Mouse (Mus musculus): ENCODE results near the gene Ccnb2. TPM values are rescaled to one million over a fixed set of nuclear protein-coding genes. Genes with fewer than 3 reads are reported as not detected.

Ccnb2 gene
- polyA plus RNA-seq, 1 experiment from 2014 or later: 161 TPM

GRCm38 (mm10) chr9:70382091-70382490, 39.3 kb downstream of the Ccnb2 start:
- Histone ChIP-seq H3K27ac (no peak overlapping the region), H3K9me3 (no peaks in the 10 kb centered on the region), H3K36me3 (peaks cover 30% of the 10 kb centered on the region), H3K4me3 (replicated peaks) (no peak overlapping the region), H3K9ac (no peak overlapping the region), H3K4me2 (no peak overlapping the region), H3K27me3 (replicated peaks) (no peaks in the 10 kb centered on the region), H3K4me1 (no peaks in the 10 kb centered on the region)
- ATAC-seq (ENCODE audit: insufficient read depth, low FRiP score, low read depth): no peak
- WGBS: 75% methylated on average over 12 of the region's 12 CpGs

DNA sequence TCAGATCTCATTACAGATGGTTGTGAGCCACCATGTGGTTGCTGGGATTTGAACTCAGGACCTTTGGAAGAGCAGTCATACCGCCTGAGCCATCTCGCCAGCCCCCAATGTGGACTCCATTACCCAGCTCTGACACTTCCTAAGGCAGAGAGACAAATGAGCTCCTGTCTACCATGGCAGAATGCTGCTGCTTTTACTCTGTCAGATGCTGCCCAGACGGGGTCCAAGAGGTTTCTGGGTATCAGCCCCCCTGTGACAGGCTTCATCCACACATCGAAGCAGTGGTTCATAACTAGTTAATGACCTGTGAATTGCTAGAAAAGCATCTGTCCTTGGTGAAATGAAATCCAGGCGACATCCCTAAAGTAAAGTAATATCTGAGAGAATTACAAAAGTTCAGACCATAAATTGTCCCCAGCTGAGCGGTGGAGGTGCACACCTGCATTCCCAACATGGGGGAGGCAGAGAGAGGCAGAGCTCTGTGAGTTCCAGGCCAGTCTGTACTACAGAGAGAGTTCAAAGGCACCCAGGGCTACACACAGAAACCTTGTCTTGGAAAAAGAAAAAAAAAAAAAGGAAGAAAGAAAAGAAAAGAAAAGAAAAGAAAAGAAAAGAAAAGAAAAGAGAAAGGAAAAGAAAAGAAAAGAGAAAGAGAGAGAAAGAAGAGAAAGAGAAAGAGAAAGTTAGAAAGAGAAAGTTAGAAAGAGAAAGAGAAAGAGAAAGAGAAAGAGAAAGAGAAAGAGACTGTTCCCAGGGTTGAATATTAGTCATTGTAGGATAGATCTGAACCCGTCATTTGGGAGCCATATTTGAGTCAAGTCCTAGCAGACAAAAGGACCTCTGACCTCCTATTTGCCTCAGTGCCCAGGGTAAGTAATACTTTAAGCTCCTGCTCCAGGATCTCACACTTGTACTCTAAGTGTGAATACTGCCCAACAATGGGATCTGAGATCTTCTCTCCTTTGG, 41.6 kb downstream of the Ccnb2 start:
- no peaks in the 10 kb centered on the region for H3K9me3 ChIP-seq
- WGBS: 80% methylated on average over 7 of the region's 7 CpGs
- no peak overlapping the region for H3K4me3 ChIP-seq (replicated peaks)
- H3K4me1 ChIP-seq: no peaks in the 10 kb centered on the region
- H3K36me3 ChIP-seq: peaks cover 36% of the 10 kb centered on the region
- no peaks in the 10 kb centered on the region for H3K27me3 ChIP-seq (replicated peaks)
- no peak for ATAC-seq (ENCODE audit: insufficient read depth, low FRiP score, low read depth)
- H3K4me2 ChIP-seq: no peak overlapping the region
- H3K9ac ChIP-seq: no peak overlapping the region
- no peak overlapping the region for H3K27ac ChIP-seq

- 73% methylated on average over 5 of the region's 5 CpGs for WGBS
- H3K9me3 ChIP-seq: no peaks in the 10 kb centered on the region
- no peak for ATAC-seq (ENCODE audit: insufficient read depth, low FRiP score, low read depth)
- no peaks in the 10 kb centered on the region for H3K4me1 ChIP-seq
- no peaks in the 10 kb centered on the region for H3K27me3 ChIP-seq (replicated peaks)
- peaks cover 22% of the 10 kb centered on the region for H3K36me3 ChIP-seq
- no peak overlapping the region for H3K9ac ChIP-seq
- no peak overlapping the region for H3K27ac ChIP-seq
- H3K4me2 ChIP-seq: no peak overlapping the region
- H3K4me3 ChIP-seq (replicated peaks): no peak overlapping the region
Observed at GRCm38 (mm10) chr9:70371638-70372037, 49.7 kb downstream of the Ccnb2 start.

DNA sequence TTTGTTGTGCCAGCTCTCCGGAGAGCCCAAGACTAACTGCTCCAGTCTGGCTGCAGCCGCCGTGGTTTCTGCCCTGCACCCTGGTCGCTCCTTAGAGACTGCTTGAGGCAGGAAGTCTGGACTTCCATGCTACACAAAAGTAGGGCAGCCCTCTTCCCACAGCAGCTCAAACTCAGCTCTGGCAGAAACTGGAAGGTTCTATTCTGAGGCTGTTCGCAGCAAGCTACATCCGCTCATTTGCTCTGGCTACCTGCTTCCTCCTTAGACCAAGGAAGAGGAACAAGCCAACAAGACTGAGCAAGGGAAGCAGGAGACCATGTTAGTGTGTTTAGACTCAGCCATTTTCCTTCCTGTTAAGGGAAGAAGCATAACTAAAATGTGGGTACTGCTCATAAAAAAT, 54.4 kb downstream of the Ccnb2 start:
- no peak overlapping the region for H3K4me3 ChIP-seq (replicated peaks)
- H3K4me1 ChIP-seq: no peaks in the 10 kb centered on the region
- no peak overlapping the region for H3K27ac ChIP-seq
- ATAC-seq (ENCODE audit: insufficient read depth, low FRiP score, low read depth): no peak
- H3K9me3 ChIP-seq: no peaks in the 10 kb centered on the region
- no peak overlapping the region for H3K9ac ChIP-seq
- H3K36me3 ChIP-seq: peaks cover 22% of the 10 kb centered on the region
- no peak overlapping the region for H3K4me2 ChIP-seq
- no peaks in the 10 kb centered on the region for H3K27me3 ChIP-seq (replicated peaks)
- 87% methylated on average over 6 of the region's 6 CpGs for WGBS

- 85% methylated on average over 2 of the region's 2 CpGs for WGBS
- peaks cover 22% of the 10 kb centered on the region for H3K36me3 ChIP-seq
- no peak overlapping the region for H3K27ac ChIP-seq
- H3K4me1 ChIP-seq: no peaks in the 10 kb centered on the region
- ATAC-seq (ENCODE audit: insufficient read depth, low FRiP score, low read depth): no peak
- no peak overlapping the region for H3K4me2 ChIP-seq
- H3K9me3 ChIP-seq: no peaks in the 10 kb centered on the region
- no peaks in the 10 kb centered on the region for H3K27me3 ChIP-seq (replicated peaks)
- no peak overlapping the region for H3K9ac ChIP-seq
- H3K4me3 ChIP-seq (replicated peaks): no peak overlapping the region
Observed at GRCm38 (mm10) chr9:70365915-70366314, 55.4 kb downstream of the Ccnb2 start.

- Histone ChIP-seq H3K4me3 (replicated peaks) (no peak overlapping the region), H3K36me3 (peaks cover 16% of the 10 kb centered on the region), H3K27me3 (replicated peaks) (no peaks in the 10 kb centered on the region), H3K9me3 (no peaks in the 10 kb centered on the region), H3K4me1 (no peaks in the 10 kb centered on the region), H3K9ac (no peak overlapping the region), H3K27ac (no peak overlapping the region), H3K4me2 (no peak overlapping the region)
- WGBS: 95% methylated on average over 8 of the region's 8 CpGs
- ATAC-seq (ENCODE audit: insufficient read depth, low FRiP score, low read depth): no peak
Observed at GRCm38 (mm10) chr9:70364741-70365140, 56.6 kb downstream of the Ccnb2 start.

GRCm38 (mm10) chr9:70359402-70360131, 61.8 kb downstream of the Ccnb2 start:
- H3K36me3 ChIP-seq: peaks cover 28% of the 10 kb centered on the region; the same call in 1 of the 2 replicates

More at GRCm38 (mm10) chr9:70359402-70360131, 61.8 kb downstream of the Ccnb2 start:
- Histone ChIP-seq H3K4me1 (no peaks in the 10 kb centered on the region), H3K4me2 (no peak overlapping the region), H3K9ac (no peak overlapping the region), H3K27me3 (replicated peaks) (no peaks in the 10 kb centered on the region), H3K27ac (no peak overlapping the region), H3K4me3 (replicated peaks) (no peak overlapping the region), H3K9me3 (no peaks in the 10 kb centered on the region)
- no peak for ATAC-seq (ENCODE audit: insufficient read depth, low FRiP score, low read depth)
- WGBS: 93% methylated on average over 2 of the region's 2 CpGs

Small RNAs within 50 kb of the gene (microRNA-seq; reads per million reads assigned to microRNA genes)
- 4.6 reads per million, percentile 18 among the genes with 10 or more reads in this experiment for gene Mir5626

Other genes with a start within 250 kb of the Ccnb2 start
- 24.2 and 28.2 TPM in 2 replicates for gene Myo1e, start 214.2 kb downstream of the Ccnb2 start, polyA plus RNA-seq (2015; fragmentation: Nextera tagmentation; extraction: Ambion mirVana)
- gene Rnf111, start 82.2 kb upstream of the Ccnb2 start, polyA plus RNA-seq (2015; fragmentation: Nextera tagmentation; extraction: Ambion mirVana): 24.3 and 27.5 TPM in 2 replicates
- gene Sltm, start 121.2 kb upstream of the Ccnb2 start, polyA plus RNA-seq (2015; fragmentation: Nextera tagmentation; extraction: Ambion mirVana): 48.7 and 50.3 TPM in 2 replicates
- 0.54 and 0.67 TPM in 2 replicates for gene Gm10642, start 234.7 kb upstream of the Ccnb2 start, polyA plus RNA-seq (2015; fragmentation: Nextera tagmentation; extraction: Ambion mirVana)
- gene Mindy2, start 235.6 kb upstream of the Ccnb2 start, polyA plus RNA-seq (2015; fragmentation: Nextera tagmentation; extraction: Ambion mirVana): 14.6 and 14.9 TPM in 2 replicates